Mouse (Mus musculus) layer of hippocampus, postnatal 25 days (tissue): ENCODE measurements at regions not wholly inside any gene's neighbourhood (a gene's known extent, or its start where the extent isn't known, plus 50 kb on each side); places are given as distances from the start of the nearest gene placed in this dataset.
"Not testable (repeated sequence)": the region's sequence is repeated elsewhere in the genome, so short reads cannot be mapped to it uniquely, and the experiment has no call there.

Experiments
- DNase-seq, 2 experiments: peaks; one replicate each; pipeline ENCODE4 v3.0.0; 2022; ENCODE audit warnings: mixed read lengths in 2 of 2, low spot score in 1 of 2; ENCODE audit errors: extremely low spot score in 1 of 2
- microRNA-seq, 2 experiments: library from miRNA; unstranded; fragments of <30 nt; microRNA quantifications; one replicate each; pipeline ENCODE4 v1.2.0; 2021

DNA sequence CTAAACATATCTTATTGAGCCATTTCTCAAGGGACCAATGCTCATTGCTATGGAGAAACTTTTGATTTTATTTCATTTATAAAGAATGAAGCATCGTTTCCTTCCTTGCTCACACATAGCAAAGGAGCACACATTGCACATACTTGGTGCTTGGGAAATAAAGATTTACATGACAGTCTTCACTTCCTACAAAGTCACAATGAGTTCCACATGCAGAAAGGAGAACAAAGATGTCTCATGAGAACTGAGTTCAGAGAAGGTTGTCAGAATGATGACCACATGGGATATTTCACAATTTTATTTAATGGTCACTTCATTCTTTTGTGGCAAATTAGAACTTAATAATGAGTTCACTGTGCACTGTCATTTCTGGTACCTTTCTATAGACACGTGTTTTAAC lies 114.3 kb upstream of the Egfr start:
- no peak for DNase-seq

DNA sequence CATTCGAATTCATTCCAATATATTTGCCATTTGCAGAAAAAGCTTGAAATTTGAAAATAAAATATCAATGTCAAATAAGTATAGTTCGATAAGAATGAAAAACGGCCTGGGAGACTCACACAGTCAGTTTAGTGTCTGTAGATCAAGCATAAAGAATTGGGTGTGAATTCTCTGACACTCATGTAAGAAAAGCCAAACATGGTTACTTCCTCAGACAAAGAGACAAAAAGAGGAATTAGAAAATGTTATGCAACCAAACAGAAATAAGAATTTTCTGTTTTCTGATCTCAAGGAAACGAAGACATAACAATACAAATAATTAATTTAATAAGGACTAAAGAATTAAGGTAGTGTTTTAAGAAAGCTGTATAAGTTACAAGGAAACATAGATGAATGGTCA lies 113.7 kb upstream of the Egfr start:
- no peak for DNase-seq

DNA sequence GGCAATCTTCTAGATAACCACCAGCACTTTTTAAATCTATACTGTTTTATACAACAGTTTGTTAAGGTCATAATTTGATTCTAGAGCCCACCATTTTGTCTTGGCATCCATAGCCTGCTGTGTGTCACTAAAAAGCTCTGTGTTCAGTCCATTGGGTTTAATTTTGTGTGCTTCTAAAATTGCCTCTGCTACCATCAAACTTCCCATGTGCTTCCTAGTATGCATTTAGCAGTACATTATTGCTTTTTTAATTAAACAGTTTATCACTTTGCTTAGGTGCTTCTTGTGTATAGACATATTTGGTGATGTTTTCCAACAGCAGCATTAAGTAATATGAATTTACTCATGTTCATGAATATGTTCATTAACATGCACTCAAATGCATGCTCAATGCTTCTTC lies 102.4 kb upstream of the Egfr start:
- no peak for DNase-seq

DNA sequence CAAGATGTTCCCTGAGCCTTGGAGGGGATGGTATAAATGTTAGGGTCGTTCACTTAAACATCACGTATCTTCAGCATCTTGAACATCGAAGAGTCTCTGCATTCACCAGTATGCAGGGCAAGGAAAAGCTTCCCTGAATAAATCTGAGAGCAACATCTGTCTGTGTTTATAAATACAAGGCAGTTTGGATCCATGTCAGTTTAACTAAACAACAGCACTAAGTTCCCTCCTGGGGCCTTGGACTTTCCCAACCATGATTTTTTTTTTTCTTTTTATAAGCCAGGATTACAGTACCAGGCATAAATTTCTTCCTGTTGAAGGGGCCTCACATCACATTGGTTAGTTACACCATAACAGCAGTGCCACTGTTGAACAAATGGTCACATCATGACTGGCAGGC lies 88.2 kb upstream of the Egfr start:
- DNase-seq, result no peak

DNA sequence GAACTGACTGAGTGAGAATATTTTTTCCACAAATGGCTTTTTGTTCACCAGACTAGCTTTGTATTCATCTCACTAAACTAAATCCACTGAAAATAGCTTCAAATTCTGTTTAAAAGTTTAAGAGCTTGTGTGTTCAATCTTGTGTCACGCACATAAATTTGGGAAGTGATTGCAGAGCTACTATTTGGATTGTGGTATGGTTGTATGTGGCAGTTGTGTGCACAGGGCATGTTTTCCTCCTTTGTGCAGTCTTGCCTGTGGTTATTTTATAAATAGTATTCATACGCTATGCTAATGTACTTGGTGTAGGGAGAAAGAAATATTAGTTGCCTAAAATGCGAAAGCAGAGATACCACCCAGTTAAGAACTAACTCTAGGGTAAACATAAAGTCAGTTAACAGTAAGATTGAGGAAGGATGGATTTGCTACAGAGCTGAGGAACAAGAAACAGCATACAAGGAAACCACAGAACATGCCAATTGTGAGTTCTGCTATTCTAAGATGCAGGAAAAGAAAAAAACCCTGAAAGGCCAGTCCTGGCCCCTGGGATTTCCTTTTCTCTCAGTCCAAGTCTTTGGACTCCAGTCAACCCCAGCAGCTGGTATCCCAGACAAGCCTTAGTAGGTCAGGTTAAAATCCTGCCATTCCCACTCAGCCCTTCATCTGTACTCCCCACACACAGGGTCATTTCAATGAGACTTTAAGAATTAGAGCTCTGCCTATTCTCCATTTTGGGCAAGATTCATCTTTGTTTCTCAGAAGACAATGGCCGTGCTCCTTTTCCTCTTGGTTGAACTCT lies 82.4 kb upstream of the Egfr start:
- DNase-seq, result no peak

DNA sequence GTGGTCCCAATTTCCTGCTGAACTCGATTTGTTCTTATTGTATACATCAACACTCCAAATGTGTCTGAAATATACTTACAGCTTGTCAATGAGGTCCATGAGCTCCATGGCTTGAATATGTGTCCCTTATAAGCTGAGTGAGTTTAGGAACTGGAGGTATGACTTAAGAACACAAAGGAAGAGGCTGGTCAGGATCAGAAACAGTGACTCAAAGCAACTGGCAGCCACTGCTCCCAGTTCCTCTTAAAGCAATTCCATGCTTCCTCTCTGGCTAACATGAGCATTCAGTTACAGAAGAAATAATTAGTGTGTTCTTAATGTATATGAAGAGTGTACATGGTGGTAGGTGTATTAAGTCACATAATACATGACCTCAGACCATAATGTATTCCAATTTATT lies 81.7 kb upstream of the Egfr start:
- DNase-seq, result no peak

DNA sequence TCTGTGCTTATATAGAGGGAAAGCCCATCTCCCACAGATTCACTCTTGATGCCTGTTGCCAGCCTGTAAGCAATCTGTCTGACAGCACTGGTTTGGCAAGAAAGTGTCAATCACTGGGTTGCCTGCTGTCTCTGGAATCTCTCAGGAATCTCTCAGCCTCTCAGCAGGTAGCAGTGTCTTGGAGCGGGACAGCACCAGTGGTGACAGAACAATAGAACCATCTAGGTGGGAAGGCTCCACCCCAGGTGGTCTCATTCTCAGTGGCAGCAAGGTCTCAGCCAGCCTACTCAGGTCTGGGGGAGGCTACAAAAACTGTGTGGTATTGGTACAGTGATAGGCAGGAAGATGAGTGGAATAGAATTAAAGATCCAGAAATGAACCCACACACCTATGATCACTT lies 76.1 kb upstream of the Egfr start:
- DNase-seq, result not testable (repeated sequence)

DNA sequence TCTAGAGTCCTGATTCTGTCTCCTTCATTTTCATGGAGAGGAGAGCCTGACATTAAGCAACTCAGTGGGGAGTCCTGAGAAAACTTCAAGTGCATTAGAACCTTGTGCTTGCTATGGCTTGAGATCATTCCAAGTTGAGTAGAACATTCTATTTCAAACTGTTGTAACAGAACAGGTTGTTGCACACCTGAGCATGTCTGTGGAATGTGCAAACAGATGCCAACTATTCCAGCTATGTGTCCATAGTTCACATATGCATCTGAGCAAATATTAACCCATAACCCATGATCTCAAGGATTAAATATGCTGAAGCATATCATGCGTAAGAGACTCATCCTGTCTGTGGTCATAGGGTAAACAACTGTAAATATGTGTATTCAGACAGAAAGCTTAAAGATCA lies 68.5 kb upstream of the Egfr start:
- no peak for DNase-seq

DNA sequence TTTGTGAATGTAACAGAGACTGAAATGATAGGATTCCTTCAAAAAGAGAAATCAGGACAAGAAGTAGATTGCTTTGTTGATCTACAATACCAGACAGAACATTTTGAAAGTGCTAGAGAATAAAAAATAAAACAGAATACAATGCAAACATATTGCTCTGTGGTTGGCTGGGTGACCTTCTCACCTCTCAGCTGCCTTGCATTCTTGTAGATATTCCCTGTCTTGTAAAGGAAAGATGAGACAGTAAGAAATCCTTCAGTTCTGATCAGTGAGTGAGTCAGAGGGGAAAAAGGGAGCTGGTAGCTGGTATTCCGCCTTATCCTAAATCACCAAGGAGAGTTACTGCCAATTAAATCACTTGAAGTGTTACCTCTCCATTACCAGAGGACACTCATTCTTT lies 56.4 kb upstream of the Egfr start:
- no peak for DNase-seq

DNA sequence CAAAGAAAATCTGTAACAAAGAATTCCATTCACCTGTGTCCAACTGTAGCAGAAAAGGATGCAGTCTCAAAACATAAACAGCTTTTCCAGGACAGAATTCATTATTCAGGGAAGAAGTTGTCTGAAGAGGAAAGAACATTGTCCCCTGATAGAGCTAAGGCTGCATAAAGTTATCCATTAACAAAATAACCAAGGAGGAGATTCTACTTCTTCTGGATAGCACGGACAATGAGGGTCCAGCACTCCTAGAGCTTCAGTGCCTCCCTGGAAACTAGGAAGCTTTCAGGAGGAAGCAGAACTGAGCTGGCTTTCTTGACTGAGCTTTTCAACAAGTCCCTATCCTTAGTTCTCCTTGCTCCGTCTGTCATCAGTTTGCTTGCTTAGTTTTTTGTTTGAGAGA lies 55.2 kb upstream of the Egfr start:
- no peak for DNase-seq

DNA sequence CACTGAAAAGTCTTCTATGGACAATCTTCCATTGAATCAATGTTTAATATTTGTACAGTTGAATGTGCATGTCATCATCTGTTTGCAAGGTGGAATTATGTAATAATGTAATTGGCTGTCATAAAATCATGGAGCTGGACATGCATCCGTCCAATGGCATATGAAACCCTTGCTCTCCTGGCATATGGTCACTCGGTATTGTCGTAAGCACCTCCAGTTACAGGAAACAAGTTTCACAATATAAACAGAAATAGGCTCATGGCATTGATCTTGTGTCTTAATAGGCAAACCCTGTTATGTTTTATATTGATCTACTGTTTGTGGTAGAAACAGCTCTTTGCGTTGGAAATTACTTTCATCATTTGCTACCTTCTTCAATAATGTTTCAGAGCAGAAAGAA lies 50.2 kb upstream of the Egfr start:
- no peak for DNase-seq

Small RNA genes in the stretch of these regions (microRNA-seq; reads per million reads assigned to microRNA genes)
- gene Gm24714, result 0 reads per million in 2 experiments
